Mouse (Mus musculus) embryonic fibroblast, embryonic 13.5 days (primary cell): ENCODE data around the gene Ano6.

Experiments
- CTCF ChIP-seq: IDR thresholded peaks from 2 replicates; pipeline ENCODE4 v1.5.1; 2011; ENCODE audit warnings: mild to moderate bottlenecking, control low read depth, low read length, moderate library complexity, borderline replicate concordance; ENCODE audit not compliant: insufficient read depth
- POLR2A ChIP-seq: IDR thresholded peaks from 2 replicates; pipeline ENCODE4 v1.6.1; 2011; ENCODE audit warnings: low read depth, mild to moderate bottlenecking, control low read depth, low read length, moderate library complexity

GRCm38 (mm10) chr15:95972621-95973020 lies 182.0 kb downstream of the Ano6 start:
- TF ChIP-seq CTCF = no peak
- TF ChIP-seq POLR2A = no peak
